ENCODE assay signal across 9 mouse cellular contexts in genomic region chr19:21329770-21330169, GRCm38 (mm10). TPM values are rescaled to one million over a fixed set of nuclear protein-coding genes. Genes with fewer than 3 reads are reported as not detected.
DNase-seq lines count a peak whose midpoint lies in the region; ATAC-seq lines count a peak whose summit lies in the region.
"Had no signal": no experiment of that assay in that cellular context is flagged by ENCODE, and none has a peak within 500 bp of the region (broad histone marks: within the 10 kb centered on the region; RNA-seq: fewer than 3 reads in every experiment).

No protein-coding gene starts in this region.

- H3K27ac ChIP-seq in midbrain, embryonic 14.5 days (replicated peaks; ENCODE audit: low read depth, low read length), result no peak overlapping the region
- no peak overlapping the region for H3K27ac ChIP-seq in midbrain, embryonic 10.5 days (replicated peaks)
- H3K27ac ChIP-seq in heart, embryonic 16.5 days (ENCODE audit: low read length), result no peak overlapping the region
- H3K27ac ChIP-seq: liver, embryonic 15.5 days had no signal

- H3K36me3 ChIP-seq in midbrain, embryonic 14.5 days (ENCODE audit: control insufficient read depth, insufficient read depth, low read length), result no peaks in the 10 kb centered on the region
- no peaks in the 10 kb centered on the region for H3K36me3 ChIP-seq in midbrain, embryonic 10.5 days
- H3K36me3 ChIP-seq in heart, embryonic 16.5 days (ENCODE audit: control insufficient read depth, insufficient read depth), result no peaks in the 10 kb centered on the region
- H3K36me3 ChIP-seq: liver, embryonic 15.5 days had no signal

- no peak for ATAC-seq in midbrain, embryonic 14.5 days (ENCODE audit: low FRiP score, low TSS enrichment)
- peak; percentile 41; the same call in 1 of the 2 replicates for ATAC-seq in heart, embryonic 16.5 days (replicated peaks; ENCODE audit: extremely low read depth, insufficient read depth, low FRiP score)

- no peaks in the 10 kb centered on the region for H3K27me3 ChIP-seq in midbrain, embryonic 14.5 days (ENCODE audit: control insufficient read depth, insufficient read depth, low read length)
- H3K27me3 ChIP-seq in midbrain, embryonic 10.5 days (ENCODE audit: low read depth, poor library complexity, severe bottlenecking), result no peaks in the 10 kb centered on the region
- no peaks in the 10 kb centered on the region for H3K27me3 ChIP-seq in heart, embryonic 16.5 days (ENCODE audit: control insufficient read depth, insufficient read depth, low read length)
- H3K27me3 ChIP-seq: liver, embryonic 15.5 days had no signal

- no peaks in the 10 kb centered on the region for H3K9me3 ChIP-seq in midbrain, embryonic 14.5 days (ENCODE audit: control insufficient read depth, low read length)
- H3K9me3 ChIP-seq in midbrain, embryonic 10.5 days (replicated peaks), result peaks cover 7% of the 10 kb centered on the region; the same call in 1 of the 2 replicates
- H3K9me3 ChIP-seq in heart, embryonic 16.5 days (replicated peaks; ENCODE audit: control insufficient read depth, low read length), result 0 out of 2 replicates have a peak, but pooled peaks cover 2% of the 10 kb centered on the region
- H3K9me3 ChIP-seq: liver, embryonic 15.5 days had no signal

- peak; percentile 34 for DNase-seq in midbrain, embryonic 14.5 days
- no peak for DNase-seq in midbrain, embryonic 10.5 days (ENCODE audit: low spot score)
- DNase-seq in cerebellum, adult 9-10 months, result peak; percentile 85
- DNase-seq in left cerebral cortex, adult 11 months (ENCODE audit: low spot score), result peak; percentile 8
- DNase-seq in right cerebral cortex, postnatal 4 days, result peak; percentile 38
- DNase-seq in T-cell, adult 2 months (ENCODE audit: low spot score), result no peak
- DNase-seq in thymus, postnatal 14 days, result no peak

- 62% methylated on average over 5 of the region's 5 CpGs for WGBS in midbrain, embryonic 14.5 days
- 75% methylated on average over 5 of the region's 5 CpGs for WGBS in midbrain, embryonic 10.5 days
- 43% methylated on average over 5 of the region's 5 CpGs for WGBS in heart, embryonic 16.5 days

- H3K9ac ChIP-seq in midbrain, embryonic 14.5 days (replicated peaks; ENCODE audit: low read length), result no peak overlapping the region
- no peak overlapping the region for H3K9ac ChIP-seq in heart, embryonic 16.5 days (ENCODE audit: low read length)
- H3K9ac ChIP-seq: liver, embryonic 15.5 days had no signal

- no peak overlapping the region for H3K4me2 ChIP-seq in midbrain, embryonic 14.5 days (ENCODE audit: low read length)
- no peak overlapping the region for H3K4me2 ChIP-seq in heart, embryonic 16.5 days (ENCODE audit: low read depth, low read length)
- H3K4me2 ChIP-seq: liver, embryonic 15.5 days had no signal

- no peak overlapping the region for H3K4me3 ChIP-seq in midbrain, embryonic 14.5 days (replicated peaks; ENCODE audit: low read depth, low read length)
- no peak overlapping the region for H3K4me3 ChIP-seq in midbrain, embryonic 10.5 days
- no peak overlapping the region for H3K4me3 ChIP-seq in heart, embryonic 16.5 days (ENCODE audit: low read length)
- H3K4me3 ChIP-seq: liver, embryonic 15.5 days had no signal

- H3K4me1 ChIP-seq in midbrain, embryonic 14.5 days (ENCODE audit: control insufficient read depth, insufficient read depth, low read length), result no peaks in the 10 kb centered on the region
- H3K4me1 ChIP-seq in midbrain, embryonic 10.5 days, result 0 out of 2 replicates have a peak, but pooled peaks cover 2% of the 10 kb centered on the region
- peaks cover 9% of the 10 kb centered on the region; the same call in 1 of the 2 replicates for H3K4me1 ChIP-seq in heart, embryonic 16.5 days (ENCODE audit: control insufficient read depth, insufficient read depth, low read length)
- H3K4me1 ChIP-seq: liver, embryonic 15.5 days had no signal

RNA-seq across cellular contexts. Expression of gene Zfand5, which starts 57.7 kb away (rescaled TPM):
- polyA plus RNA-seq in midbrain, embryonic 14.5 days (2014; fragmentation: Nextera tagmentation; extraction: Ambion mirVana), result 199 and 225 TPM in 2 replicates
- 114 and 127 TPM in 2 replicates for polyA plus RNA-seq in midbrain, embryonic 10.5 days (2016; fragmentation: Nextera tagmentation; extraction: Ambion mirVana)
- polyA plus RNA-seq in heart, embryonic 16.5 days (2015; fragmentation: Nextera tagmentation; extraction: Ambion mirVana), result 81.2 and 87.7 TPM in 2 replicates

Comparison
In these comparisons a context has a peak if more than half of its experiments do, and no peak if none do; other contexts are left out.
1. DNase-seq: peak in midbrain, embryonic 14.5 days (single experiment), cerebellum, adult 9-10 months (single experiment), left cerebral cortex, adult 11 months (single experiment) and right cerebral cortex, postnatal 4 days (single experiment); none in midbrain, embryonic 10.5 days (single experiment), T-cell, adult 2 months (single experiment) and thymus, postnatal 14 days (single experiment).